Mouse (Mus musculus) testis, postnatal 14 days (tissue): Measurements from ENCODE around the gene B230219D22Rik.

ENCODE experiments used
- DNase-seq: peaks from one replicate; pipeline ENCODE4 v3.0.0; 2021; ENCODE audit warnings: low spot score

The B230219D22Rik gene

GRCm38 (mm10) chr13:55727120-55727838 lies 34.4 kb downstream of the B230219D22Rik start, which contains the start of gene Pcbd2:
Gene Pcbd2 (plus strand): TSS chr13:55727368.
- DNase-seq: peak; percentile 87

DNA sequence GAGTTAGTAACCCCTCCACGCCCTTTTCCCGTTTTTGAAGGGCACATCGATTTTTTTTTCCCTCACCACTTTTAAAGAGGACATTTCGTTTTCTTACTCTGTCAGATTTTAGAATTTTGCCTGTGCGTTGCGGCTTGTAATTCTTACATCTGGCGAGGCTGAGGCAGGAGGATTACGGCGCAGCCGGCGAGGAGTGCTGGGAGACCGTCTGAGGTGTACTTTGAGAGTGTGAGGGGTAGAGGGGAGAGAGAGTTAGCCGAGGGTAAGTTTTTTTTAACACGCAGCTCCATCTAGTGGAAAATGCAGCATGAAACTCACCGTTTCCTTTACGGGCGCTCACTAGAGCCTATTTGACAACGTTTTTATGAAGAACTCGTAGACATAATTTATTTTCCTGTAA lies 34.9 kb downstream of the B230219D22Rik start:
- peak; percentile 64 for DNase-seq

DNA sequence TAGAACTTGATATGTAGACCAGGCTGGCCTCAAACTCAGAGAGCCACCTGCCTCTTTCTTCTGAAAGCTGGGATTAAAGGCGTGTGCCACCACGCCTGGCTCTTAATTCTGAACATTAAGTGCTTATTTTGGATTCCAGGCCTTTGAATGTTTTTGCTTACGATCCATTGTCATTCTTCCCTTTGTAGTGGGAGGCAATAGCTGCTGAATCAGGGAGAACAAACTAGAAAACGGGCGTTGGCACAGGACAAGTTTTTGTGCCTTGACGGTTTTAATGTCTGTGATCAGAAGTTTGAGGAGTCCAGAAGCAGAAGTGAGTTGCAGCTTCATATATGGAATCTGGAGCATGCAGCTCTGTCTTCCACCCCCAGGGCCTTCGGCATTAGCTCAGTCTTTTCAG lies 37.8 kb downstream of the B230219D22Rik start:
- DNase-seq: no peak

DNA sequence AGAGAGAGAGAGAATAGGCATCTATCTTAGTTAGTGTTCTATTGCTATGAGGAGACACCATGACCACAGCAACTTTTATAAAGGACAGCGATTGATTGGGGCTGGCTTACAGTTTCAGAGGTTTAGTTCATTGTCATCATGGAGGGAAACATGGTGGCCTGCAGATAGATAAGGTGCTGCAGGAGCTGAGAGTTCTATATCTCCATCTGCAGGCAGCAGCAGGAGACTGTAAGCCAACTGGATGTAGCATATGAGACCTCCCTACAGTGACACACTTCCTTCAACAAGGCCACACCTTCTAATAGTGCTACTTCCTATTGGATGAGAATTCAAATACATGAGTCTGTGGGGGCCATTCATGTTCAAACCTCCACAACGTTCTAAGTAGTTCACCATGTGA lies 39.2 kb downstream of the B230219D22Rik start:
- DNase-seq: no peak

DNA sequence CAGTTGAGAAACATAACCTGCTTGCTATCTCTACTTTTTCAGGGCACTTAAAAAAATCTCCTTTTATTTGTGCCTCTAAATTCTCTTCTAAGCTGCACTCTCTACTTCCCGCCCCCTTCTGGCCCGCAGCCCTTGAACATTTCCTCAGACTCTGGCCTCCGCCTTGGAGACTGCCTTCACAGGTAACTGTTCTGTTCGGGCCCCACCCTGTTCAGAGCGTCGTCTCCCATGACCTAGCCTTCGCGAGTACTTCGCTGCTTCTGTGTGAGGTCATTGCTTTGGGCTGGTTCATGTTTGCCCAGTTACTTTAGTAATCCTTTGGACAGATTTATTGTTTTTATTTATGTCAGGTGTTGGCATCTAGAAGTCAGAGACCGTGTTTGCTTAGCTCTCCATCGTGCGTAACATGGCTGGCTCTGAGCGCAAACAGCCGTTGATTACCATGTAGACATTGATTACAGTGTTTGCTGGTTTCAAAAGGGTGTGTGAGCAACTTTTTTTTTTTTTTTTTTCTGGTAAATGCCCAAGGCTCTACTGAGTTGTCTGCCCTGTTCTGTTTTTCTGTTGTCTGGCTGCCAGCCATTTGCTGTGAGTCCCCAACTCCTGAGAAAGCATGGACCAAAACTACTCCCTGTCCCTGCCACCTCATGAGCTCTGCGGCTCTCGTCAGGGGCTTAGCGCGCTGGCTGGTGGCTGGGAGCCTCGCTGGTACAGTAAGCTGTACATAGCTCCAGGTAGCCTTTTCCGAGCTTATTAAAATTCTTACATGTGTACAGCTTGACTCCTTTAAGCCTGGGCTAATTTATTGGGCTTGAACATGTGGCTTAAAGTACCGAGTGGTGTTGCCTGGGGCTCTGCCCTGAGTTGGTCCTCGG lies 40.9 kb downstream of the B230219D22Rik start:
- no peak for DNase-seq

DNA sequence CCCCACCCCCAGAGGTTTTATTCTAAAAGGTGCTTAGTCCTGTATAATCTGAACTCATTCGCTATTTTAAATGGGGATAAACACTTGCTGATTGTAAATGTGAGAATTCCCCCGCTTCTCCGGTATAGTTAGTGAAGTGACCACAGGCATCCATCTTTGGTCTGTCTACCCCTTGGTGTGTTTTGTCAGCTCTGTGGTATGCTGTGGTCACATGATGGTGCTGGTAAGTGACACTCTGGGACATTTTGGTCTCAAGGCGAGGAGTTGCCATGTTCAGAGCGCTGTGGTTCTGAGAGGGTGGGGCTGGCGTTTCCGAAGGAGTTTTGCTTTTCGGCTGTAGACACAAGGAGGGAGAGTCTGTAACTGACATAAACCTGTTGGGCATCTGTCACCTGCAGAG lies 45.0 kb downstream of the B230219D22Rik start:
- DNase-seq: no peak

GRCm38 (mm10) chr13:55742306-55742705 lies 49.4 kb downstream of the B230219D22Rik start:
- no peak for DNase-seq
